Comparison of ENCODE assay signal across 7 mouse cellular contexts in the genomic region with DNA sequence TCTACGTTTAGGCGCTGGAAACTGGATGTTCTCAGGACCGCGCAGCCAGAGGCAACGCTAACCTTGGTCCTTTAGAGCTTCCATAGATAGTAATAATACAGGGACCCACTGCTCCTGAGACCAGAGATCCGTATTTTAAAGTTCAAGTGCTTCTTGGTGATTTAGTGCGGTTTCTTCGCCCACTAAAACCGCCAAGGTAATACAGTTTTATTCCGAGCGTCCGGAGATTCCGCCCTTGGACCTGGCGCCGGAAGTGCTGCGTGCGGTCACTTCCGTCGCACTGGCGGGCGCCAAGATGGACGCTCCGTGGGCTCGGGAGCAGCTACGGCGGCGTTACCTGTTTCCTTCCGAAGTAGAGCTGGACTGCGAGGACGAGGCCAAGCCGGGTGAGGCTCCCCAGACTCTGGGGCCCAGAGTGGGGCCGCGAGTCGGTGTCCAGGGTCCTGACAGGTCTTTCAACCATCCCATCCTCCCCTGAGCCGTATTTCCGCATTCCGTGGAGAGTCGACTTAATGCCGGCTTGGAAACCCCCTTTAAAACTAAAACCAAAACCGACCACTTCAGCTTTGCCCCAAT. TPM values are rescaled to one million over a fixed set of nuclear protein-coding genes. Genes with fewer than 3 reads are reported as not detected.
DNase-seq lines count a peak whose midpoint lies in the region; ATAC-seq lines count a peak whose summit lies in the region.

Tmem128 (plus strand) TSS at position 79 of the 576 bp plus-strand sequence.

- intact Hi-C loops in gastrocnemius, postnatal 14 days (cut with DNase I; ENCODE audit: low total_unique reads) = no loop called here
- intact Hi-C loops in left cerebral cortex, postnatal 10 days (cut with DNase I) = no loop called here

- ATAC-seq in inflammation-experienced regulatory T-cells, adult 6 months = peak; percentile 85
- peak; percentile 91 for ATAC-seq in megakaryocyte progenitor cell, adult 5-6 weeks (replicated peaks; ENCODE audit: poor library complexity)

- peak; percentile 60 to 67 for DNase-seq in adrenal gland, adult 18-20 months (ENCODE audit: low spot score in 2 of 2)
- DNase-seq in embryo, embryonic 10 days (ENCODE audit: low spot score) = peak; percentile 78
- DNase-seq in gastrocnemius, postnatal 14 days = peak; percentile 50
- peak; percentile 46 to 74 for DNase-seq in left cerebral cortex, postnatal 10 days (ENCODE audit: extremely low spot score in 1 of 2, low spot score in 2 of 2)
- peak; percentile 83 for DNase-seq in right cerebral cortex, postnatal 25 days

RNA-seq across cellular contexts. Expression of gene Tmem128, which starts in this region (rescaled TPM):
- total RNA-seq in adrenal gland, adult 18-20 months (2021) = 10 to 100 TPM; 36.1 to 39.2 TPM
- 10 to 100 TPM; 10.3 to 11.0 TPM for total RNA-seq in gastrocnemius, postnatal 14 days (2021)
- 100 to 1,000 TPM; 101 to 125 (median 113) TPM for polyA plus RNA-seq in inflammation-experienced regulatory T-cells, adult 6 months (2017; shearing (Covaris generic))
- 10 to 100 TPM; 39.1 to 40.4 TPM for total RNA-seq in left cerebral cortex, postnatal 10 days (2021)
- 53.2 and 68.8 TPM in 2 replicates for total RNA-seq in megakaryocyte progenitor cell, adult 5-6 weeks (2015)
- total RNA-seq in megakaryocyte progenitor cell, adult 5-6 weeks (2017) = 17.0 and 19.1 TPM in 2 replicates

Comparison
In these comparisons a context has a peak if more than half of its experiments do, and no peak if none do; other contexts are left out.
1. Peak in every context shown above with its lines: DNase-seq and ATAC-seq.